Mouse (Mus musculus) CD8-positive naive resting alpha-beta T cell, adult 2 months (primary cell): Measurements from ENCODE around the gene Cript.
"Not testable (repeated sequence)": the region's sequence is repeated elsewhere in the genome, so short reads cannot be mapped to it uniquely, and the experiment has no call there.

Experiments used
- DNase-seq, 2 experiments: peaks; one replicate each; pipeline ENCODE4 v3.0.0; 2022; ENCODE audit warnings: low read depth in 2 of 2, low spot score in 2 of 2

Gene Cript

DNA sequence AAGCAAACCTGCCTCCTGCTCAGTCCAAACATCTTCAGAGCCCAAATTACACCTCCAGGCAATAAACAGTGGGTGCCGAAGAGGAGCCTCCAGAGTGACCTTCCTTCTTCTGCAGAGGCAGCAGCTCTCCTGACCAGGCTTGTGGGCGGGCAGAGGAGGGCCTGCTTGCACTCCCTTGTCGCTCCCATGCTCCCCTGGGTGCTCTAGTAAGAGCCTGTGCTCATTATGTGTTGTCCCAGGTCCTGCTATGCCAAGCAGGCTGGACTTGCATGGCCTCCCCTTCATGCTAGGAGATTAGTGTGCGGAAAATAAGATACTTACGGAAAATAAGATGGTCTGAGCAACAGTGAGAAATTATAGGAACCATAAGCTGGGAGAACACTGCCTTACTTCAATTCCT lies 24.3 kb downstream of the Cript start:
- no peak for DNase-seq

DNA sequence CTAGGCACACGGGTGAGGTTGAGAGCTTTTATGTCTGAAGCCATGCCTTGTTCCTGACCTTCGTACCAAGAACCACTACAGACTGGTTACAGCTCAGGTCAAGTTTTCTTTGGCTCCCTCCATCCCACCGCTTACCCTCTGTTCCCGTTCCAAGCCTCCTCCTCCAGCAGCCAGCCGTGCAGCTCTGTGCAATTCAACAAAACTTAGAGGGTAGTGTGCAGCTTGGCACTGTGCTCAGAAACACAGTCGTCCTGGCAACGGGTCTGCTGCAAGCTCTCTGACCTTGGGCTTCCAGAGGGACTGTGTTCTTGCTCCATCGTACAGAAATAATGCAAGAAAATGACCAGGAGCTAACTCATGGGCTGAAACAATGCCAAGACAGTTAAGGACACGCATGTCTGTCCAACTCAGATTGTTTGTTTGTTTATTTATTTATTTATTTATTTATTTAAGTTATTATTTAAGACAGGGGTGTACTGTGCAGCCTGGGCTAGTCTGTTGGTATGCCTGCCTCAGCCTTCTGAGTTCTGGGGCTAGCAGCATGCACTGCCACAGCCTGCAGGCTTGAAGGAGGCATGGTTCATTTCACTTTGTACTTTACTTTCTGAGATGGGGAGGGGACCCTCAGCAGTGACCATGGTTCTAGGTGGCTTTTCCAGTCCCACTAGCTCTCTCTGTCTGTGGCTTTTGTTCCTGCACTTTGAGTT lies 25.3 kb downstream of the Cript start:
- no peak for DNase-seq

DNA sequence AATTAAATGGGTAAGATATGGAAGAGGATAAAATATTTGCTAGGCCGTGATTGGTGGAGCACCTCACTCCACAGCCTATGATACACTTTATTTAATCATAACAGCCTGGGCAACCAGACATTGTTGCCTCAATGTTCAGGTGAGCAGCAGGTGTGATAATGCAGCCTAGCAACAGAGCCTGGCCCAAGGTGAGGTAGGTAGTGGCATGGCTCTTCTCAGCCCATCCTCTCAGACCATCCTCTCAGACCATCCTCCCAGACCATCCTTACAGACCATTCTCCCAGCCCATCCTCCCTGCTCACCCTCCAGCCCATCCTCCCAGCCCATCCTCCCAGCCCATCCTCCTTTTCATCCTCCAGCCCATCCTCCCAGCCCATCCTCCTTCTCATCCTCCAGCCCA lies 26.3 kb downstream of the Cript start:
- no peak for DNase-seq

DNA sequence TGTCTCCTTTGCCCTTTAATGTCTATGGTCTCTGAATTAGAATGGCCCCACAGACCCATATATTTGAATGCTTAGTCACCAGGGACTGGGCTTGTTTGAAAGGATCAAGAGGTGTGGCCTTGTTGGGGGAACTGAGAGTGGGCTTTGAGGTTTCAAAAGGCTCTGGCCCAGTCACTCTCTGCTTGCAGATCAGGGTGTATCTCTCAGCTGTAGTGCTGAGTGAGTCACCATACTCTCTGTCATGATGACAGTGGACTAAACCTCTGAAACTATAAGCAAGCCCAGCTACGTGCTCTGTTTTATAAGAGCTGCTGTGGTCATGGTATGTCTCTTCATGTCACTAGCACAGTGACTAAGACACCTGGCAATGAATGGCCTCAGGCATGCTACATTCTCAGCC lies 27.1 kb downstream of the Cript start:
- no peak for DNase-seq

DNA sequence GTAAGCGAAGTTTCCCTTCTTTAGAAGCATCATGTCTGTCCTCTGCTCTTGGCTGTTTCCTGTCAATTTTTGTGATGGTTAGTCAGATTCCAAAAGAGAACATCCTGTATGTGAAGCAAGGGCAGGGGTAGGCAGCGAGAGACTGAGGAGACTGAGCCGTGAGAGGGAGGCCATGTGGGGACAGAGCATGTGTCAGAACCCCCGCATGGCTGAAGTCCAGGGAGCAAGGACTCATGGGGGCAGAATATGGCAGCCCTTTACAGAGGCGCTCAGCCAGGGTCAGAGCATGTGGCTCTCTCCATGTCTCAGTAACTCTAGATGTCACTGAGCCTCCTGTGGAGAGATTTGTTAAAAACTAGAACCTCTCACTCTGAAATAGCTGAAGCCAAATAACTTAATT lies 28.6 kb downstream of the Cript start:
- DNase-seq = no peak

DNA sequence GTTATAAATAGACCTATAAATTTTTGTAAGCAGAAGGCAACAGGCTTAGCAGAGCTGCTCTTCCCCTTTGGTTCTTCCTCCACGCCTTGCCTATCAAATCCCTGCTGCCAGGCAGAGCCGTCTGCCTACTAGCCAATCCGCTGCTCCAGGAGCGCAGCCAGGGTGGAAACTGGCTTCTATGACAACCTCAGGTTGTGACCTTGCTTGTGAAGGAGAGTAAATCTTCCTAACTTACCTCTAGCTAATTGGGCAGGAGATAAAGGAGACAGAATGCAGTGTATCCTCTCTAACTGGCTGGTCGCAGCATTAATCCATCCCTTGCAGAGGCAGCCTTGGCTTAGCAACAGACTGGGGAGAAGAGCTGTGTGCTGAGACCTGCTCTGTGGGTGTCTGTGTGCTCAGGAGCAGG lies 29.7 kb downstream of the Cript start:
- DNase-seq = no peak

DNA sequence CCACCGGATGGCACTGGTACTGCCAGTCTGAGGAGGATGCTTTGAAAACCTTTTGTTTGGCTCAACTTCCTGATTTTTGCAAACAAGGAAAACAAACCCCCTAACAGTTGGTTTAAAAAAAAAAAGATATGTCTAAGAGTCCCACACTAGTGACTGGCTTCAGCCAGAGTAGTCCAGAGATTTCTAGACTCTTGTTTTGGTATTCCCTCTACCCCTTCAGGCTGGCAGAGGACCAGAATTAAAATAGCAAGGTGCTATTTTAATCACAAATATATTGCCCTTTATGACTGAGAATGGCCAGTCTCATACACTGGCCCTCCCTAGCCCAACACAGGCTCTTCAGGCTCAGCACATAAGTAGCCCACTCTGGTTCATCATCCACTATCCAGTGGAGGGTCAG lies 30.3 kb downstream of the Cript start:
- no peak for DNase-seq

DNA sequence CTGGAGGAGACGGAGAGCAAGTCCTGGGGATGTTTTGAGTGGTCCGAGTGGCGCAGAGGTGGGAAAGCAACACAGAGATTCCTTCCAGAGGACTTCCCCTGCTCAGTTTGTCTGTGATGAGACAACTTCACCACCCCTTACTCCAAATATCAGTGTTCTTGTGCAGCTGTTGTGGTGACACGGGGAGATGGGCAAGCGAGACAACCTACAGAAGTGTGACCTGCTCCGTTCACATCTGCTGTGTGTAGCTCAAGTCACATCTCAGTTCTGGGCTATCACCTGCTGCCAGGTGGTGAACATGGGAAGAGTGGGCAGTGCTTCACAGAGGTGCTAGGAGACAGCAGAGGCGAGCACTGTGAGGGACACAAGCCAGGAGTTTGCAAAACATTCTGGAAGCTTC lies 31.4 kb downstream of the Cript start:
- DNase-seq = no peak

DNA sequence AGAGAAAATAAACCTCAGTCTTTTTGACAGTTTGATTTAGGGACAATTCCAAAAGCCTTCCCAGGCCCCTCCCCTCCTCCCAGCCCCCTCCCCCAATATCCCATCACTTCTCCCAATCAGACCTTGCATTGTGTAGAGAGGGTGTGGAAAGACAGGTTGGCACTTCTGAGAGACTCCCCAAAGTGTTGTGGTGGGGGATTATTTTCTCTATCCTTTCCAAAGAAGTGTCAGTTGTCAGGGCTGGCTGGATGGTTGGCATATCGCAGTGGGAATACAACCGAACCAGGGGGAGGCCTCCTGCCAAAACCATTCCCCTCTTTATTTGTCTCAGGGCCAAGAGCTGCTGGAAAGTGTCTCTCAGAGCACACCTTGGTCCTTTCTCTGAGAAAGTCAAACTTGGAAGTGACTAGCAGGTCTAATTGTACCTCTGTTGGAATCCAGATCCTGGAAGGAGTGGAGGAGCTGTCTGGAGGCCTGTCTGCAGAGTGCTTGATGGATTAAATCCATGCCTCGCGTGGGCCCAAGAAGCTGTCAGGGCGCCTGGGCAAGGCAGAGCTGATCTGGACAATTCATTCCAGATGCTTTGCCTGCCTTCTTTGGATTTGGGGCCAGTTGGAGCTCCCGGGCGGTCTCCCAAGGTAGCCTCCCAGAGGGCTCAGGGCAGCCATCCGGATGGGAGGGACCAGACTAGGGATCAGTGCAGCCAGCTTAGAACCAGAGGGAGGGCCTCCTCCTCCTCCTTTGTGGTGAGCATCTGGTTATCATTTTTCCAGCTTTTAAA lies 32.3 kb downstream of the Cript start:
- DNase-seq = no peak

DNA sequence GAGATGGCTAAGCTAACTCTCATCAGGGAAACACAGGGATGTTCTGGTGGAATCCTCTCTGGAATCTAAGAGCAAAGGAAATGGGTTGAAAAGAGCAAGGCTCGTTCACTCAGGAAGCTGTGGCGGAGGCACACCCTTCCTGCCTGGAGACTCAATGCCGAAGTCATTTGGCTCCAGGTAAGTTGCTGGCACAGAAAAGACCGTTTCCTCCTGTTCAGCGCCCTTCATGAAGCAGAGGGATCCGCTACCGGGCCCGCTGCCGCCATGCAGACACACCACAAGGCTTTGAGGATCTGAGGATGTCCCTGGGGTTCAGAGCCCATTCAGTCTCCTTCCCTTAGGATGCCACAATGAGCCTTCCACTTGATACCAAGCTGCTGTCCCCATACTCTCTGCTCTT lies 37.3 kb downstream of the Cript start:
- DNase-seq = no peak

DNA sequence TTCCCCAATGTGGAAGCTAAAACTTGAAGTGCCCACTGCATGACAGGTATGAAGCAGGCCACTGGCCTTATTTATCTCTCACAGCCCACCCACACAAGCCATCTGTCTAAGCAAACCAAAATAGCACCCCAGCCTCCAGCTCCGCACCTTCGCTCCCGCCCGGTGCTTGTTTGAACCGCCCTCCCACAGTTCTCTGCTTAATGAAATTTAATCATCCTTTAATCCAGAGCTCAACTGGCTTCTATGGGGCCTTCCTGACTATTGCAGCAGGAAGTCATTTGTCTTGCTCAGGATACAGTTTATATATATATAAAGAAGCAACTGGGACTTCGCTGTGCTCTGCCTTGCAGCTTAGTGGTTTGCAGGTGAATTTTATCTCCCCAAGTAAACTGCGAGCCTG lies 38.1 kb downstream of the Cript start:
- no peak for DNase-seq

DNA sequence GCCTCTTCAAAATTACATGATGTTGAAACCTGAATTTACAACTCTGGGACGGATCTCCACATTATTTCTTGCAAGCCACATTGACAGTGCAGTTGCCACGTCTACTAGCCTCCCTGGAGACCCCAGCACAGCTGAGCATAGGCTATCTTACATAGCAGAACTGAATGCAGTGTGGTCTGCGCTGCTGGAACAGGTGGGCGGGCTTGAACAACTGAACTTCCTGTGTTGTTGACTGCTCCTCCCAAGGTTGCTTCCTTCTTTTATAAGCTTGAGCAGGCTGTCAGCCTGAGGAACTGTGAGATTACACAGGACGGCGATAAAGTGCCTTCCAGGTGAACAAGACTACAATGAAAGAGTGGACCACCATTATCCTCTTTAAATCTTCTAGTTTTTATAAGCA lies 38.6 kb downstream of the Cript start:
- DNase-seq = no peak

DNA sequence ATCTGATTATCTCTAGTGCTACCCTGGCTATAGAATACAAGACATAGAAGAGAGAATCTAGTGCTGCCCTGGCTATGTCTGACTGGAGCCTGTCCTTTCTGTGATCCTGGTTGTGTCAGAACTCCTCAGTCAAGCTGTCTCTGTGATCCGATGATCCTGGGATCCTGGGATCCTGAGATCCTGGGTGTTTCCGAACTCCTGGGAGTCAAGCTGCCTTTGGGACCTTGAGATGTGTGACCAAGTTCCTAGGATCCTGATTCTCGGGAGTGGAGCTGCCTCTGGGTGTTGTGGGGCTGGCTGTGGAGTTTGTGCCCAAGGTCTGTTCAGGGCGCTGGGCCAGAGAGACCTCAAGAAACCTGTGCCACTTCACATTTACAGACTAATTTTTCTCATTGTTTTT lies 43.6 kb downstream of the Cript start:
- no peak for DNase-seq

DNA sequence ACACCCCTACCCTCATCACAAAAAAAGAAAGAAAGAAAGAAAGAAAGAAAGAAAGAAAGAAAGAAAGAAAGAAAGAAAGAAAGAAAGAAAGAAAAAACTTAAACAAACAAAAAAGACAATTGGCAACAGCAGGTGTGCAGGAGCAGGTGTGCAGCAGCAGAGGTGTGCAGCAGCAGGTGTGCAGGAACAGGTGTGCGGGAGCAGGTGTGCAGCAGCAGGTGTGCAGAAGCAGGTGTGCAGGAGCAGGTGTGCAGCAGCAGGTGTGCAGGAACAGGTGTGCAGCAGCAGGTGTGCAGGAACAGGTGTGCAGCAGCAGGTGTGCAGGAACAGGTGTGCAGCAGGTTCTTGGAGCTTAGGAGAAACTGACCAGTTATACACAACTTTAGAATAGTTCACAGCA lies 46.8 kb downstream of the Cript start:
- DNase-seq = not testable (repeated sequence)

DNA sequence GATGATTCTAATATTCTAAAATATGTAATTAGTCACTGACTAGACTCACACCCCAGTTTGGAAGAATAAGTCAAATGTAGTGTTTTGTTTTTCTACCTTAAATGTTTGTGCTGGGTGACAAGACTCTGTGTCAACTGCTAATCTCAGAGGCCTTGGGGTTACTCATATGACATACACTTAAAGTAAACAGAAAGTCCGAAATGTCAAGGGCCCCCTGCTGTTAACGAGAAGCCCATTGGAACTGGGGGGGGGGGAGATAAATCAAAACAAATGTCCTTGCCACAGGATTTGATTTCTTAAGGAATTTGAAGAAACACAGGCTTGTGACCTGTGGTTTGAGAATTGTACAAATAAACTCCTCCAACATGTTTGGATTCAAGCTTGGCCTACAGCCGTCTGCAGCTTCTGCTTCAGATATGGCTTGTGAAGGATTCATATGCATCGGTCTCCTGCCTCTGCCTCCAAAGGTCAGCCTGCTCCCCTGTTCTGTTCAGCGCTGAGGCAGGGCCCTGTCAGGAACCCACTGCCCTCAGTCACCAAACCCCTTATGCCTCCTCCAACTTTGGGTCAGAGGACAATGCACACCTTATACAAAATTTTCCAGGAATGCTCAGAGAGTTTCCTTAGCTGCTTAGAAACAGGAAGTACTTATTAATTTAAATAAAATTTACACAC lies 47.6 kb downstream of the Cript start:
- DNase-seq = no peak

DNA sequence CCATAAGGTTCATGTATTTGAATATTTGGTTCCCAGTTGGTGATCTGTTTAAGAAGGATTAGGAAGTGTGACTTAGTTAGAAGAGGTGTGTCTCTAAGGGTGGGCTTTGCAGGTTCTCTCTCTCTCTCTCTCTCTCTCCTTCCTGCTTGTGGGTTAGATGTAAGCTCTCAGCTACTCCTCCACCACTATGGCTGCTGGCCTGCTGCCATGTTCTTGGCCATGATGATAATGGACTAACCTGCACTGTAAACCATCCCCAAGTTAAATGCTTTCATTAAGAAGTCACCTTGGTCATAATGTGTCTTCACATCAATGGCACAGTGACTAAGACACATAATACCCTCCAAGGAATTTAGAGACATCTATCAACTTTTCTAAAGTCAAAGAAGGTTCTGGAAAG lies 48.1 kb downstream of the Cript start:
- no peak for DNase-seq

DNA sequence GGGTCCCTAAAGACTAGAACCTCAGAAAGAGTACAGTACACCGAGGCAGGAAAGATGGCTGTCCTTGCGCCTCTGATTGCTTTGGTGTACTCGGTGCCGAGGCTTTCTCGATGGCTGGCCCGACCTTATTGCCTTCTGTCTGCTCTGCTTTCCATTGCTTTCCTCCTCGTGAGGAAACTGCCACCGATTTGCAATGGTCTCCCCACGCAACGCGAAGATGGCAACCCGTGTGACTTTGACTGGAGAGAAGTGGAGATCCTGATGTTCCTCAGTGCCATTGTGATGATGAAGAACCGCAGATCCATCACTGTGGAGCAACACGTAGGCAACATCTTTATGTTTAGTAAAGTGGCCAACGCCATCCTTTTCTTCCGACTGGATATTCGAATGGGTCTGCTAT lies 52.9 kb downstream of the Cript start:
- DNase-seq = not testable (repeated sequence)

DNA sequence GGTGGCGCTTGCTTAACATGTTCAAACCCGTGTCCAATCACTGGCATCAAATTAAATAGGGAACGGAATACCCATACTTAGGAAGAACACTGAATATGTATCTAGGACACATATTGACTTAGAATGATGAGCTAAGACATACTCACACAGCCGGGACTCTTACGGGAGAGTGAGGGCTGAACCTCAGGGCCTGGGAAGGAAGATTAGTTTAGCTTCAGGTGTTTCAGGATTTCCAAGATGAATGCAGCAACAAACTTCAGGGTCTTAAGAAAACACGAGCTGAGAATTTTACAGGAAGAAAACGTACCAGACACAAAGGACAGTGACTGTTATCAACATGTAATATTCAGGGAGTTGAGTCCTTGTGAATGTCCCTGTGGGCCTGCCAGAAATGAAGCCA lies 55.4 kb downstream of the Cript start:
- no peak for DNase-seq

DNA sequence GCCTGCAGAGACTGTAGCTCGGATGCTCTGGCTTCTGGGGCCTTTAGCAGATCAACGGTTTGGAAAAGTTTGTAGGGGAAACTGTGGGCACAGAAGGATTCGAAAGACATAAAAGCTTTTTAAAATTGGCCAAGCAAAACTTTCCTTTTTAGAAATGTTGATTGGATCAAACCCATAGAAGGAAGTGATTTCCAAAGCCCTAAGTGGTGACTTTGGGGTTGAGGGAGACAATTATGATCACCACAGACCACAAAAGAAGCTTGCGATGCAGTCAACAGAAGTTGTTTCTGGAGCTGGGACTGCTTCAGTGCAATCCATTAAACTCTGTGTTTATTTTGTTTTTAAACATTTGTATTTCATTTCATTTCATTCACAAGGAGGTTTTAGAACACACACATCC lies 57.2 kb downstream of the Cript start:
- no peak for DNase-seq

DNA sequence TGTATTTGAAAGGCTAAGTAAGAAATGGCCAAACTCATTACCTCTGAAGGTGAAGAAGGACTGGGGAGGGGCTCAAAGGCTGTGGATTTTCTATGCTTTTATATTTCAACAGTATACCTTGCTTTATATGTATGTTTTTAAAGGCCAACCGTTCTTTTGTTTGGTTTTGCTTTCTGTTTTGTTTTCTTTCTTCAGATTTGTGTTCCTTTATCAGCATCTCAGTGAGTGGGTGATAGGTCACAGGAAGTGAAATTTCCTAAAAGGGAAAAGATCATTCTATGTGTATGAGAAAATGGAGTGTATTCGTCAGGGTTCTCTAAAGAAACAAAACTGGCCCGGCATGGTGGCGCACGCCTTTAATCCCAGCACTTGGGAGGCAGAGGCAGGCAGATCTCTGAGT lies 58.3 kb downstream of the Cript start:
- DNase-seq = no peak
